Mouse (Mus musculus): Measurements from ENCODE around the gene Tldc2.

The Tldc2 gene

DNA sequence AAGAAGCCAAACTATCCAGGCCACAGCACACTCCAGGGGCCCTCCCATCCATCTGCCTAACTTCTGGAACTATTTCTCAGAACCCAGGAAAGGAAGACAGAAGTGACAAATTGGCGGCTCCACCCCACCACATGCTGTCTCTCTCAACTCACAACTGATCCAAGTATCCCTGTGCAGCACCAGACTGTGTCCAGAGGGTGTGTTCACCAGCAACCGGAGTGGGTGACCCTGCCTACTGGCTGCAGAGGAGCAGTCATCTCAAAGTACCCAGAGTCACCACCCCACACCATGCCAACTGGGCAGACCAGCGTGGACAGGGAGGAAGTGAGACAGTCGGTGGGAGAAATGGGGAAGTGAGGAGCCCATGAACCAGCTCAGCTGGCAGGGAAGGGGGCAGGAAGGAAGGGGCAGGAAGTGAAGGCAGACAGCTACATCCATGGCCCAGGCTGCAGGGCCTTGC is 23.6 kb upstream of the Tldc2 start:
- peak; percentile 12 for DNase-seq

DNA sequence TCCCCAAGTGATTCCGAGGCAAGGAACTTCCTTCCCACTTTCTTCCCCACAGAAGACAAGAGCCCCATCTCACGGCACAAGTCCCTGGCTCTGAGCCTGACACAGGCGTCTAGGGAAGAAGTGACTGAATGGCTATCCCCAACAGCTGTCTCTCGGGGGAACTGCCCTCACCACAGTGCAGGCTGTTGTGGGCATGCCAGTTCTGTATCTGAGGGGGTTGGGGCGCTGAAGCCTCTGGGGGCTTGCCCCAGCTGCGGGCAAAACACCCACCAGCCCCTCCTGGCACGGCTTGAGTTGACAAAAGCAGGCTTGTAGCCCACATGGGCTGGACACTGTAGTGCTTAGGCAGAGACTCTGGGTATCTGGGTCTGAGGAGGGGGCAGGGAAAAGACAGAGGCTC is 22.7 kb upstream of the Tldc2 start:
- no peak for DNase-seq

- DNase-seq: no peak
Observed at GRCm38 (mm10) chr2:157064978-157065878, 21.6 kb upstream of the Tldc2 start.

- DNase-seq: no peak
Observed at GRCm38 (mm10) chr2:157065879-157066226, 21.0 kb upstream of the Tldc2 start.

DNA sequence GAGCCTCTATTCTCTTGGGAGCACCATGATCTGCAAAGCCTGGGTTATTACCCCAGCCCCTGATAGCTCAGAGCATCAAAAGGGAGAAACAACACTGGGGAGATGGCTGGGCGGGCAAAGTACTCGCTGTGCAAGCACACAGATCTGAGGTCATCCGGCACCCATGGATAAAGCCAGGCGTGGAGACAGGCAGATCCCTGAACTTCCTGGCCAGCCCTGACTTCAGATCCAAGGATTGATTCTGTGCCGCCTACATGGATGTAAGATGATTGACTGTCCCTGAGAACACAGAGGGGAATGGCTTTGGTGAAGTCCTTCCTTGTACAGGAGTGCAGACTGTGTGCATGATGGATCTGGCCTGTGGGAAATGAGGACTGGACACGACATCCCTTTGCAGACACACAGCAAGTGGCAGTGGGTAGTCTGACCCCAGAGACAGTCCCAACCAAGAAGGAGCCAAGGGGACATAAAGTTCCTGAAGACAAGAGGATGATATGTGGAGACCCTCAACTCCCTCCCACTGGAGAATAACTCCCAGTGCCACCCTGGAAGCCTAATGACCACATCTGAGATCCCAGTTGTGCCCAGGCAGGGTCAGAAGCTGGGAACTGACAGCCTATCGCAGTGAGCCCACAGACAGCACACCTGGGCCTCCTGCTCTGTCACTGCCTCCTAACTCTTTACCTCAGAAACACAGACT is 20.0 kb upstream of the Tldc2 start:
- DNase-seq: no peak

DNA sequence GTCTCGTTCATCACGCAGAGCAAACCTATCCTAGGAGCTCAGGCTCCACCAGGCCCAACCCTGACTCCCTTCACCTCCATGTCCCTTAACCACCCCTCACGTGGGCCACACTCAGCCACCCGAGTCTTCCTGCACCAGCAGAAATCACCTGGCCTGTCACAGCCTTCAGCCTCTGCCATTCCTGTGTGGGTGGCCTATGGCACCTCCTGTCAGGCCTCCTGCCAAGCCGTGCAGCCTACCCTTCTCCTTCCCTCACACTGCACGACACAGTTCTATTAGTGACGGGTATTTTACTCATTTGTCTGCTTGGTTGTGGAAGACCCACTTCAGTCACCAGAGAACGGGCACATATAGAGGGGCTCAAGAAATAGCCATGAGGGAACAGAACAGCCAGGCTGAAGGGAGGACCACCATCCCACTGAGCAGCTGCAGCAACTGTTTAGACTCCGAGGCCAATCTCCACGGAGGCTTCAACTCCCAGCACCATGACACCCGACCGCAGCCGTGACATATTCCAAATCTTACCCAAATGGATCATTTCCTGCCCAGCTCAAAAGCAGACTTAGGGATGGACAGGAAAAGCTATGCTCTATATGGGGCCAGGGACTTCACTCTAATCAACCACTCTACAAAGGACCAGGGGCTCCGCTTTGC is 18.0 kb upstream of the Tldc2 start:
- DNase-seq: no peak

GRCm38 (mm10) chr2:157069355-157069735 is 17.5 kb upstream of the Tldc2 start:
- DNase-seq: no peak

DNA sequence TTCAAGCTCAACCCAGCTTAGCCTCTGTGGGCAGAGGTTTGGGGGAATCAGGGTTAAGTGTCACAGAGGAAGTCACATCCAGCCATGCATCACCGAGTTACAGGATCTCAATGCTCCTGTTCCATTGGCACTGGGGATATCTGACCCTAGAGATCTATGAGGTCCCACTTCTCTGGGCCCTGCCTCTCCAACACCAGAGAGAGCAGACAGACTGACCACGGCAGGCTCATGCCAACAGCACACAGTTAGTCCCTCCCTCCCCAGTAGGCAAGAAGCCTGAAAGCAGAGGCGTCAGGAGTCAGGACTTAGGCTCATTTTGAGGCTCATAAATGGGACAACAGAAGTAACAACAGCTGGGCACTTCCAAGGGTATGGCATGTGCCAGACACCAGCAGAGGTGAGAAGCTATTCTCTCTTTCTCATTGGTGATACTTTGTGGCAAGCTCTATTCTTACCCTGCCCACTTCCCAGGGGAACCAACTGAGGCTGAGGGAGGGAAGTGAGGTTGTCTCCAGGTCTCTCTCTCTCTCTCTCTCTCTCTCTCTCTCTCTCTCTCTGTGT is 17.0 kb upstream of the Tldc2 start:
- no peak for DNase-seq

DNA sequence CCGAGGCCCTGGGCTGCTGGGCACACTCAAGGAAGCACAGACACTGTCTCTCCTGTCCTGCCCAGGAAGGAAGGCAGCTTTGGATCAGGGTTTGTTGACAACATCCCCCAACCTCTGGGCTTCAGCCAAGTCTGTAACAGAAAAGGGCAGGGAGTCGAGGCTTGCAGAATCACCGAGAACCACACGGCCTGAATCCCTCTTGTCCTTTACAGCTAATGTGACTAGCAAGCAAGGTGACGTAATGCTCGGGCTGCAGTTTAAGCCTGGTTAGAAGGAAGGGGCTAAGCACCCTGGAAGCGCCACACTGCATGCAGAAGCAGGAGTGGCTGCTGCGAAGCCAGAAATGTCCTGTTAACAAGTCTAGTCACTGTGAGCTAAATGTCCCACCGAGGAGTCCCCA is 16.5 kb upstream of the Tldc2 start:
- DNase-seq: no peak

- peak; percentile 30 for DNase-seq
Observed at GRCm38 (mm10) chr2:157071556-157071955, 15.3 kb upstream of the Tldc2 start.

DNA sequence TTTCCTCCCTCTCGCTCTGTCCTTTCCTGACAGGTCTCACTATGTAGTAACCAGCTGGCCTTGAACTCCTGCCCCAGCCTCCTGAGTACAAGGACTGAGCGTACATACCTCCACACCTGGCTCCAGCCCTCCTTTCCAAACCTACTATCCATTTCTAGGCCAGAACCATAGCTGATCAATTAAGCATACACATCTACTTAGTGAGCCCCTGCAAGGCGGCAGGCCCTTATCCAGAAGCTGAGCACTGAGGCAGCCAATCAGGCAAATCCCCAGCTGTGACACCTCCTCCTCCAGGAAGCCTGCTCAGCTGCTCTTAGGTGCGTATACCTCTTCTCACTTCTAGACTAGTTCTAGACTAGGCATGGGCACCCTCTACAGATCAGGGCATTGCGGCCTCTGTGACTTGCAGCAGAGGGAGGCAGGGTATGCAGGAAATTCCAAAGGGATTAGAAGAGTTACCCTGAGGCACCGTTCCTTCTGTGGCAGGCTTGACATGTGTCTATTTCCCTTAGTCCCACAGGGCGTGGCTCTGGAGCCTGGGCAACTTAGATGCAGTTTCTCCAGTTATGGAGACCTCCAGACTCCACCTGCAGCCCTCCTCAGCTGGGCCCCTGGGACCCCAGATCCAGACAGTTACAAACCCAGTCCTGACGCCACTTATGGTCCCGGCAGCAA is 14.4 kb upstream of the Tldc2 start:
- no peak for DNase-seq

GRCm38 (mm10) chr2:157073378-157074052 is 13.3 kb upstream of the Tldc2 start:
- DNase-seq: no peak

- DNase-seq: no peak
Observed at GRCm38 (mm10) chr2:157074186-157074724, 12.6 kb upstream of the Tldc2 start.

DNA sequence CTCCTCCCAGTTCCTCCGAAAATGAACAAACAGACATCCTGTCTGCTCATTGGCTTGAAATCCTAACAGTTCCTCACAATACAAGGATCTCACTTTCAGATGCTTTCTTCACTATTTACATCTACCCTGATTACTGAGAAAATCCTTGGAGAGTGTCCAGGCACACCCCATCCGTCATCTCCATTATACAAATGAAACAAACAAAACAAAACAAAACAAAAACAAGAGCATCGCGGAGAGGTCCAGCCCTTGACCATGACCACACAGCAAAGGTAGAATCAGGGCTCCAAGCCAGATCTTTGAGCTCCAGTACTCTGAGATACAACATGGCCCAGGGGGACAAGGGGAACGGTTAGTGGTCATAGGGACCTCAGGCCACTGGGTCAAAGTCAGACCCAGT is 12.1 kb upstream of the Tldc2 start:
- no peak for DNase-seq

- no peak for DNase-seq
Observed at GRCm38 (mm10) chr2:157075226-157075625, 11.6 kb upstream of the Tldc2 start.

DNA sequence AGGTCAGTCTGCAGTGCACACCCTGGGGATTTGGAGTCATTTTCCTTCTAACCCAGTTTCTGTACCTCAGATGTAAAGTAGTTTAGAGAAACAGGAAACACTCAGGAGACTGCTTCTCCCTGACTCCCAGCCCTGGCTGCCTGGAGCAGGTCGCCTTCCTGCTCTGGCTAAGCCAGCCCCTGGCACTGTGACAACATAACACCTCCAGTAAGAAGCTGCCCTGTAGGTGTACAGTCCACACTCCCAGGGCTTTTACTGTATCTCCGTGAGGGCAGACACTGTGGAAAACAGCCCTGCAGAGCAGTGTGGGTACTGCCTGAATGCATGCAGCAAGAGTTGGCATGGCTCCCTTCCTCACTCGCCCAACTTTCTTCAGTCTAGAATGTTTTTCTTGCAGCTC is 11.2 kb upstream of the Tldc2 start:
- DNase-seq: no peak

DNA sequence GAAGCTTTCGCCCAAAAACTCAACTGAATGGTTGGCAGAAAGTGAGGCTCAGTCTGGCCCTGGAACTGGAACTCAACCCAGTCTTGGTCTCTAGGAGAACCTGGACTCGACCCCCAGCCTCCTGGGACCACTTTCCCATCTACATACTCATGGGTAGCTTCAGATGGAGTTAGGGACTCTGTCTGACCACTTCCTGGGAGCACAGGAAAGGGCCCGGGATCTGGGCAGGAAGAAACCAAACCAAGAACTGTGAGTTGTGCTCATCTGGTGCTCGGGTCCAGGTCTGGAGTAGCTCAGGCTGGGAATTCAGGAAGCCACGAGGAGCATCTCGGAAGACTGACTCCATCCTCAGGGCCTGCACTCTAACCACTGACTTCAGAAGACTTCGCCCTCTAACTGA is 10.3 kb upstream of the Tldc2 start:
- DNase-seq: no peak

DNA sequence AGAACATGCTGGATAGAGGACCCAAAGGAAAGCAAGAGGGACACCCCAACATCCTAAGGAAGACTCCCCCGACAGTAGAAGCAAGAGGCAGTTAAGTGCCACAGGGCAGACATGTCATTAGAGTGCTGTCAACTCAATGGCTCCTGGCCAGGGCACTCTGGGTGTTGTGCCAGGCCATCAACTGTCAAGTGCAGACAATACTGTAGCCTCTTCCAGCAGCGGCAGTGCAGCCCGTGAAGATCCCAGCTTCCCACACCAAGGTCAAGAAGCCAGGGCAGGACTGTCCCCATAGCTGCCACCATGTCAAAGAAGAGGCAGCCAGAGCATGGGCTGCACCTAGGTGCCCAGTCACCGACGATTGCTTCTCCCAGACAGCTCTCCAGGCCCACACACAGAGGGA is 9.7 kb upstream of the Tldc2 start:
- no peak for DNase-seq

- no peak for DNase-seq
Observed at GRCm38 (mm10) chr2:157077641-157078058, 9.2 kb upstream of the Tldc2 start.

DNA sequence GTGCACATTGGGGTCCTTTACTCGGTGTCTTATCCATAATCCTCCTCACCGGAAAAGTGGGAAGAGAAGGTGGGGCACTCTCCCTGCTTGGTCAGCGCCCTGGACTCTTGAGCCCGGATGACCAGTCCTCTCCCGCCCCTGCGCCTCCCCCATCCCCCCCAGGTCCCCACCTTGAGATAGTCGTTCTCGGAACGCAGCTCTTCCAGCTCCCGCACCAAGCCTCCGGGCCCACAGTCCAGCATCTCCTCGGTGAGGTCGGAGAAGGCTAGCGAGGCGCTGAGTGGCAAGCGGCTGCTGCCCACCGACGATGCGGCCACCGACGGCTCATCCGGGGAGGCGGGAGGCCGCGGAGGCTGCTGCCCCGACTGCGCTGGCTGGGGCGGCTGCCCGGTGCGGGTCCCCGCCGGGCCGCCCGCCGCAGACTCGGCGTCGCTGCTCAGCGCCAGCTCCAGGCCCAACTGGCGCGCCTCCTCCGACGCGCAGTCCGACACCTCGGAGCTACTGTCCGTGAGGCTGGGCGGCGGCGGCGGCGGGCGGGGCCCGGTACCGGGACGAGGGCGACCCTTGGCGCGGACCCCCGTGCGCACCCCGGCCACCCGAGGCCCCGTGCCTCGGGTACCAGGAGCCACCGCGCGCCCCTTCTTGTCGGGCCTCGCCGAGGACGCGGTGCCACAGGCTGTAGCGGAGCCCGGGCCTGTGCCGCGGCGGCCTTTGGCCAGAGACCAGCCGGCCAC is 8.6 kb upstream of the Tldc2 start:
- peak; percentile 16 for DNase-seq

All from thymus, postnatal 25 days (tissue).